Mouse (Mus musculus): Measurements from ENCODE around the gene Kif5a. TPM values are rescaled to one million over a fixed set of nuclear protein-coding genes. Genes with fewer than 3 reads are reported as not detected.

Gene Kif5a
- polyA plus RNA-seq, 1 experiment from 2014 or later = 14.9 TPM

GRCm38 (mm10) chr10:127294895-127295510 lies 31.9 kb upstream of the Kif5a start:
- 94% methylated on average over 10 of the region's 10 CpGs for WGBS
- Histone ChIP-seq H3K36me3 (peaks cover 73% of the 10 kb centered on the region), H3K27me3 (ENCODE audit: low read depth, poor library complexity, severe bottlenecking) (no peaks in the 10 kb centered on the region), H3K4me1 (peaks cover 25% of the 10 kb centered on the region), H3K27ac (replicated peaks) (no peak overlapping the region), H3K4me3 (0 out of 2 replicates have a peak overlapping the region, but pooled peaks have one; percentile 1), H3K9me3 (replicated peaks) (no peaks in the 10 kb centered on the region)
- no peak for DNase-seq (ENCODE audit: low spot score)

GRCm38 (mm10) chr10:127293590-127294113 lies 30.5 kb upstream of the Kif5a start:
- no peak overlapping the region for H3K4me3 ChIP-seq
- H3K27ac ChIP-seq (replicated peaks) = no peak overlapping the region
- WGBS = 88% methylated on average over 3 of the region's 3 CpGs
- H3K4me1 ChIP-seq = peaks cover 38% of the 10 kb centered on the region
- DNase-seq (ENCODE audit: low spot score) = no peak
- H3K27me3 ChIP-seq (ENCODE audit: low read depth, poor library complexity, severe bottlenecking) = no peaks in the 10 kb centered on the region
- no peaks in the 10 kb centered on the region for H3K9me3 ChIP-seq (replicated peaks)
- H3K36me3 ChIP-seq = peaks cover 60% of the 10 kb centered on the region

GRCm38 (mm10) chr10:127292987-127293538 lies 29.9 kb upstream of the Kif5a start:
- whole genome bisulfite sequencing = 90% methylated on average over 6 of the region's 6 CpGs
- no peak for DNase-seq (ENCODE audit: low spot score)
- H3K27ac ChIP-seq (replicated peaks) = no peak overlapping the region
- H3K36me3 ChIP-seq = peaks cover 54% of the 10 kb centered on the region
- no peaks in the 10 kb centered on the region for H3K9me3 ChIP-seq (replicated peaks)
- H3K4me1 ChIP-seq = peaks cover 42% of the 10 kb centered on the region
- H3K27me3 ChIP-seq (ENCODE audit: low read depth, poor library complexity, severe bottlenecking) = no peaks in the 10 kb centered on the region
- H3K4me3 ChIP-seq = peak overlapping the region; percentile 29

- no peak for DNase-seq (ENCODE audit: low spot score)
- Histone ChIP-seq H3K27ac (replicated peaks) (peak overlapping the region; percentile 97), H3K36me3 (peaks cover 48% of the 10 kb centered on the region), H3K9me3 (replicated peaks) (no peaks in the 10 kb centered on the region), H3K4me3 (peak overlapping the region; percentile 65), H3K27me3 (ENCODE audit: low read depth, poor library complexity, severe bottlenecking) (no peaks in the 10 kb centered on the region), H3K4me1 (peaks cover 52% of the 10 kb centered on the region)
- 66% methylated on average over 5 of the region's 5 CpGs for WGBS
Measured at GRCm38 (mm10) chr10:127291881-127292638, 28.9 kb upstream of the Kif5a start.

- Histone ChIP-seq H3K9me3 (replicated peaks) (no peaks in the 10 kb centered on the region), H3K27me3 (ENCODE audit: low read depth, poor library complexity, severe bottlenecking) (no peaks in the 10 kb centered on the region), H3K27ac (replicated peaks) (peak overlapping the region; percentile 97), H3K4me1 (peaks cover 60% of the 10 kb centered on the region), H3K4me3 (peak overlapping the region; percentile 65), H3K36me3 (peaks cover 48% of the 10 kb centered on the region)
- DNase-seq (ENCODE audit: low spot score) = no peak
- 5% methylated on average over 19 of the region's 19 CpGs for WGBS
Measured at GRCm38 (mm10) chr10:127290930-127291880, 28.1 kb upstream of the Kif5a start.

GRCm38 (mm10) chr10:127290307-127290929 lies 27.3 kb upstream of the Kif5a start:
- DNase-seq (ENCODE audit: low spot score) = peak; percentile 100
- no peaks in the 10 kb centered on the region for H3K9me3 ChIP-seq (replicated peaks)
- WGBS = under 1% methylated on average over 44 of the region's 47 CpGs

GRCm38 (mm10) chr10:127289573-127290191 lies 26.5 kb upstream of the Kif5a start:
- H3K4me3 ChIP-seq = peak overlapping the region; percentile 65
- peak; percentile 51 for DNase-seq (ENCODE audit: low spot score)
- peak overlapping the region; percentile 97 for H3K27ac ChIP-seq (replicated peaks)
- WGBS = 2% methylated on average over 15 of the region's 15 CpGs
- H3K9me3 ChIP-seq (replicated peaks) = no peaks in the 10 kb centered on the region
- no peaks in the 10 kb centered on the region for H3K27me3 ChIP-seq (ENCODE audit: low read depth, poor library complexity, severe bottlenecking)
- peaks cover 76% of the 10 kb centered on the region for H3K4me1 ChIP-seq
- H3K36me3 ChIP-seq = peaks cover 48% of the 10 kb centered on the region

More at GRCm38 (mm10) chr10:127290307-127290929, 27.3 kb upstream of the Kif5a start:
- Histone ChIP-seq H3K27me3 (ENCODE audit: low read depth, poor library complexity, severe bottlenecking) (no peaks in the 10 kb centered on the region), H3K4me1 (peaks cover 68% of the 10 kb centered on the region), H3K27ac (replicated peaks) (peak overlapping the region; percentile 97), H3K4me3 (peak overlapping the region; percentile 65), H3K36me3 (peaks cover 48% of the 10 kb centered on the region)

GRCm38 (mm10) chr10:127288800-127289572 lies 25.8 kb upstream of the Kif5a start, which contains the start of gene Mbd6:
Gene Mbd6 (minus strand): TSS chr10:127289018.
- no peaks in the 10 kb centered on the region for H3K9me3 ChIP-seq (replicated peaks)
- peak within 1 kb of the TSS; percentile 65 for H3K4me3 ChIP-seq
- DNase-seq (ENCODE audit: low spot score) = peak; percentile 93
- WGBS = 0% methylated on average over 34 of the region's 65 CpGs
- H3K27ac ChIP-seq (replicated peaks) = peak within 1 kb of the TSS; percentile 97
- peaks cover 48% of the 10 kb centered on the region for H3K36me3 ChIP-seq
- H3K4me1 ChIP-seq = peaks cover 79% of the 10 kb centered on the region
- no peaks in the 10 kb centered on the region for H3K27me3 ChIP-seq (ENCODE audit: low read depth, poor library complexity, severe bottlenecking)

GRCm38 (mm10) chr10:127288328-127288799 lies 25.2 kb upstream of the Kif5a start:
- Histone ChIP-seq H3K36me3 (peaks cover 48% of the 10 kb centered on the region), H3K27ac (replicated peaks) (peak overlapping the region; percentile 97), H3K4me1 (peaks cover 85% of the 10 kb centered on the region), H3K27me3 (ENCODE audit: low read depth, poor library complexity, severe bottlenecking) (no peaks in the 10 kb centered on the region), H3K4me3 (peak overlapping the region; percentile 65), H3K9me3 (replicated peaks) (no peaks in the 10 kb centered on the region)
- 2% methylated on average over 18 of the region's 28 CpGs for WGBS
- no peak for DNase-seq (ENCODE audit: low spot score)

GRCm38 (mm10) chr10:127287936-127288293 lies 24.8 kb upstream of the Kif5a start:
- peaks cover 48% of the 10 kb centered on the region for H3K36me3 ChIP-seq
- H3K27me3 ChIP-seq (ENCODE audit: low read depth, poor library complexity, severe bottlenecking) = no peaks in the 10 kb centered on the region
- 0% methylated on average over 3 of the region's 3 CpGs for WGBS
- DNase-seq (ENCODE audit: low spot score) = no peak
- peak overlapping the region; percentile 97 for H3K27ac ChIP-seq (replicated peaks)
- peak overlapping the region; percentile 65 for H3K4me3 ChIP-seq
- no peaks in the 10 kb centered on the region for H3K9me3 ChIP-seq (replicated peaks)
- H3K4me1 ChIP-seq = peaks cover 82% of the 10 kb centered on the region
